Mouse (Mus musculus): ENCODE measurements around the gene Runx2.

DNA sequence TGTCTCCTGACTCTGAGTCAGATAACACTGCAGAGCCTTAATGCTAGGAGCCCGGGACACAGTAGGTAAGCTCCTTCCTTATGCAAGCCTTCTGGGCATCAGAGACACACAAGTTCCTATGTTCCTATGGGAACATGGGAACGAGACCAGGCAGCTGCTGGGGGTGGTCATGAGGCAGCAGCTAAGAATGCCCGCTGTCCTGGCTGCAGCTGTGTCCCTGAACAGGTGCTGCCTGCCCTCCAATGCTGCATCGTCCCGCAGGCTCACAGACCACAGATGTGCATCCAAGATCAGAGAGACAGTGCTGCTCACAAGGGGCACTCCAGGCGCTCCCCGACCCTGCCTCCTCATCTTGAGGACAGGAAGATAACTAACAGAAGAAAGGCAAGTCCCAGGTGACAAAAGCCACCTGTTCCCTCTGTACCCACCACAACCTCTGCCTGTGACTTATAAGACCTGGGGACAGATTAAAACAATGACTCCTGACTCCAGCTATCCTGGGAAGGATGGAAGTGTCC lies 306.3 kb downstream of the Runx2 start:
- TF ChIP-seq POLR2A (IDR thresholded peaks at IDR 0.05; ENCODE audit: extremely low read depth, insufficient read depth, low read length) (no peak), CTCF (IDR thresholded peaks at IDR 0.05; ENCODE audit: extremely low read depth, insufficient read depth, low read length) (no peak)
